12 mouse cellular contexts compared by ENCODE assay signal in genomic region chr1:35873038-35873437, GRCm38 (mm10).
"Had no signal": no experiment of that assay in that cellular context is flagged by ENCODE, and none has a peak within 500 bp of the region (broad histone marks: within the 10 kb centered on the region; RNA-seq: fewer than 3 reads in every experiment).

No protein-coding gene starts in this region.

- H3K27ac ChIP-seq: kidney, embryonic 15.5 days; left cerebral cortex, adult 2 months; limb, embryonic 10.5 days; liver, embryonic 15.5 days; neural tube, embryonic 15.5 days had no signal

- H3K27me3 ChIP-seq: kidney, embryonic 15.5 days; liver, embryonic 15.5 days; neural tube, embryonic 15.5 days had no signal

- DNase-seq: kidney, postnatal 14 days; lung, adult 2 months; lung, postnatal 36 days; midbrain, embryonic 14.5 days; thymus, adult 18-20 months; thymus, postnatal 25 days had no signal

- H3K4me3 ChIP-seq: kidney, embryonic 15.5 days; left cerebral cortex, adult 2 months; limb, embryonic 10.5 days; liver, embryonic 15.5 days; myocyte; neural tube, embryonic 15.5 days had no signal

- H3K9me3 ChIP-seq: kidney, embryonic 15.5 days; limb, embryonic 10.5 days; liver, embryonic 15.5 days; neural tube, embryonic 15.5 days had no signal

- H3K36me3 ChIP-seq: kidney, embryonic 15.5 days; limb, embryonic 10.5 days; liver, embryonic 15.5 days; neural tube, embryonic 15.5 days had no signal
